Mouse (Mus musculus): ENCODE measurements around the gene Fam234b. TPM values are rescaled to one million over a fixed set of nuclear protein-coding genes. Genes with fewer than 3 reads are reported as not detected.
A peak's percentile ranks its signal among the peaks of the same experiment; 100 is the strongest.

Gene Fam234b
- polyA plus RNA-seq, 1 experiment from 2014 or later: 16.8 TPM

DNA sequence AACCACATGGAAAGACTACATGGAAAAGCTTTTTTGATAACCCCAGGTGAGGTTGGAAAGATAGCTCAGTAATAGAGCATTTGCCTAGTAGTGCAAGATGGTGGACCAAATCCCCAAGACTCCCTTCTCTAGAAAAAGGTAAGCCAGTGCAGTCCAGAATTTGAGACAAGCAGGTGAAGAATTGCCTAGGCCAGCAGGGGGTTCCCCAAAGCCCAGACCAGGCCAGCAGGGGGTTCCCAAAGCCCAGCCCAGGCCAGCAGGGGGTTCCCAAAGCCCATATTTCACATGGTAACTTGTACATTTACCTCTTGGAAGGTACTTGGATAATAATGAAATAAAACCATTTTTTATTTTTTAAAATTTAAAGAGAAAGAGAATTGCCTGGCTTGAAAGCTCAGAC, 20.5 kb upstream of the Fam234b start:
- ATAC-seq: no peak
- no peak for TF ChIP-seq CTCF (IDR thresholded peaks at IDR 0.05)
- DNase-seq (ENCODE audit: low read depth, low spot score): no peak
- POLR2A ChIA-PET: no interaction called here
- no peaks in the 10 kb centered on the region for H3K27me3 ChIP-seq
- in situ Hi-C loops (cut with MboI; ENCODE audit: low pct_unique_long_range_greater_than_20kb): no loop called here
- CTCF ChIA-PET: no interaction called here

DNA sequence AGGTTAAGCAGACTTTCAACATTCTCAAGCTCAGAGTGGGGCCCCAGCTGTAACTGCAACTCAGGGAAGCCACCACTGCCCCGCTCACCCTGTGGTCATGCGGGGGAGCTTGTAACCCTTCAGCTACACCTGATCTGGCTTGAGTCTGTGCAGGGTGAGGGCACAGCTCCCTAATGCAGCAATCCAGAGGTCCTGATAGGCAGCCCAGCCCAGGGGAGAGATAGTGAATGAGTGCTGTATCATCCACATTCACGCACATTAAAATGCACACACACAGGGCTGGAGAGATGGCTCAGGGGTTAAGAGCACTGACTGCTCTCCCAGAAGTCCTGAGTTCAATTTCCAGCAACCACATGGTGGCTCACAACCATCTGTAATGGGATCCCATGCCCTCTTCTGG, 19.2 kb upstream of the Fam234b start:
- H3K27me3 ChIP-seq: no peaks in the 10 kb centered on the region
- ChIA-PET CTCF (no interaction called here), POLR2A (no interaction called here)
- ATAC-seq (no peak), DNase-seq (ENCODE audit: low read depth, low spot score) (no peak)
- TF ChIP-seq CTCF (IDR thresholded peaks at IDR 0.05): no peak
- in situ Hi-C loops (cut with MboI; ENCODE audit: low pct_unique_long_range_greater_than_20kb): no loop called here

- ChIA-PET POLR2A (no interaction called here), CTCF (interaction anchor here (1.6 kb wide), 1 partner anchor 33 kb away, joined by 4 read pairs; no protein-coding TSS in a partner anchor)
- no peak for ATAC-seq
- H3K27me3 ChIP-seq: no peaks in the 10 kb centered on the region
- TF ChIP-seq CTCF (IDR thresholded peaks at IDR 0.05): peak; percentile 36
- no peak for DNase-seq (ENCODE audit: low read depth, low spot score)
- in situ Hi-C loops (cut with MboI; ENCODE audit: low pct_unique_long_range_greater_than_20kb): no loop called here
Measured at GRCm38 (mm10) chr6:135182925-135183324, 14.9 kb upstream of the Fam234b start.

- ChIA-PET POLR2A (no interaction called here), CTCF (interaction anchor here (0.8 to 1.6 kb wide), 3 partner anchors 13 to 40 kb away, joined by 3 to 4 read pairs (median 4); no protein-coding TSS in a partner anchor)
- ATAC-seq: no peak
- no peak for TF ChIP-seq CTCF (IDR thresholded peaks at IDR 0.05)
- no peaks in the 10 kb centered on the region for H3K27me3 ChIP-seq
- in situ Hi-C loops (cut with MboI; ENCODE audit: low pct_unique_long_range_greater_than_20kb): no loop called here
- DNase-seq (ENCODE audit: low read depth, low spot score): no peak
Measured at GRCm38 (mm10) chr6:135183961-135184360, 13.8 kb upstream of the Fam234b start.

DNA sequence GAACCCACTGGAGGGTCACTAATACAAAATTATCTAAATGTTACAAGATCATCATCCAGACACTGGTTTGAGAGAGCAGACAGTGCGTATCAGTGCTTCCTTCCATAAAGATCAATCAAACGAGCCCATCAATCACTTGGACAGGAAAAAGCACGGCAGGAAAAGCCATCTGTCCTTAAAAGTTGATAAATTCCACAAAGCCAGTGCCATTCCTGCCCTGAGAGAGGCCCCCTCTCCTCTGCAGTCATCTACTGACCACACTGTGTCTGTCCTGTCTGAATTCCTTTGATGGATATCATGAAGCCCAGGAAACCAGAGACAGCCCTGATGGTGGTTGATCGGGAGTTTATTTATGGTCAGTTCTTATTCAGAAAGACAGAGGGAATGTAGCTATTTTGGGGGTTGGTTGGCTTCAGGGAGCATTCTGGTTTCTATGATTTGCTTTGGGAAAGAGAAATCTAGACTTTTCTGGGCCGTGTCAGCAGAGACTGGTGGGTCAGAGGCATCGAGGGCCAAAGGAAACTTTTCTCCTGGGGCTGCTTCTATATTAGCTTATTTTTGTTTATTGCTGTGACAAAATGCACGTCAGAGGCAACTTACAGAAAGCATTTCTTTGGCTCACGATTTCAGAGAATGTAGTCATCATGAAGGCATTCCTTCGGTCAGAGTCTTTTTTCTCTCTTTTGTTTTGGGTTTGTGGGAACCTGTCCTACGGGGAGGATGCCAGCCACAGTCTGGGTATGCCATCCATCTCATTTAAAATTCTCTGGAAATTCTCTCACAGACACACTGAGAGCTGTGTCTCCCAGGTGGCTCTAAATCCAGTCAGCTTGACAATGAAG, 10.5 kb upstream of the Fam234b start:
- no peak for TF ChIP-seq CTCF (IDR thresholded peaks at IDR 0.05)
- in situ Hi-C loops (cut with MboI; ENCODE audit: low pct_unique_long_range_greater_than_20kb): no loop called here
- H3K27me3 ChIP-seq: no peaks in the 10 kb centered on the region
- no peak for ATAC-seq
- no peak for DNase-seq (ENCODE audit: low read depth, low spot score)
- ChIA-PET POLR2A (no interaction called here), CTCF (no interaction called here)

DNA sequence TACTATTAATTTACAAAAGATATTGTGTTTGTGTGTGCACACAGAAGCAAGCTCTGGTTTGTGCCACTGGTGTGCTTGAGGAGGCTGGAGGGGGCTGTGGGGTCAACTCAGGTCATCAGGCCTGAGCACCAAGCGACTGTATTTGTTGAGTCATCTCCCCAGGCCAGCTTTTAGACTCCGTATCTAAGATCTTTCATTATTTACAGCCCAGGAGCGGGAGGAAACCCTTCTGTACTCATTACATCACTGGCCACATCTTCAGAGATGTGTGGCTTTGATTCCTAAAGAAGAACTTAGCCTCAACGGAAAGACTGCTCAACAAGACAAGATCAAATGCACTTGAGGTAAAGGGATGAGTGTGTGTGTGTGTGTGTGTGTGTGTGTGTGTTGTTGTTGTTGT, 9.1 kb upstream of the Fam234b start:
- POLR2A ChIA-PET: no interaction called here

DNA sequence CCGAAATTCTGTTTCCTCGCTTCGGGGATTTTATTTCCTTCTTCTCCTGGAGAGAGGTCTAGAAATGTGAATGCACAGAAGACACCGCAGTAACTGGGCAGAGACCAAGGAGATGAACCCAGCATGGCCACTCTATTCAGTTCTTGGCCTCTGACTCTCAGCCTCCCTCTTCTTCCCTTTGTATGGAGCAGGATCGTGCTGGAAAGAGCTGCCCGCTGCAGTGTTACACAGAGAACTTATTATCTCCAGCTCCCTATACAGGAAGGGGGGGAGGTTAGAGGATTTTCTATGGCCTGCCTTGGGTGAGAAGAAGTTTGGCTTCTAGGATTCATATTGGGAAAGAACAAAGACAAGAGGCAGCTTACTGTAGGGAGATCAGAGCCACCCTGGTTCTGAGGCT, 7.7 kb upstream of the Fam234b start:
- TF ChIP-seq CTCF (IDR thresholded peaks at IDR 0.05): no peak
- in situ Hi-C loops (cut with MboI; ENCODE audit: low pct_unique_long_range_greater_than_20kb): no loop called here
- ChIA-PET POLR2A (no interaction called here), CTCF (no interaction called here)
- no peaks in the 10 kb centered on the region for H3K27me3 ChIP-seq
- DNase-seq (ENCODE audit: low read depth, low spot score) (no peak), ATAC-seq (no peak)

More for the DNA sequence above, 9.1 kb upstream of the Fam234b start:
- in situ Hi-C loops (cut with MboI; ENCODE audit: low pct_unique_long_range_greater_than_20kb): no loop called here
- no peak for DNase-seq (ENCODE audit: low read depth, low spot score)
- CTCF ChIA-PET: no interaction called here
- ATAC-seq: no peak
- no peaks in the 10 kb centered on the region for H3K27me3 ChIP-seq
- TF ChIP-seq CTCF (IDR thresholded peaks at IDR 0.05): no peak

GRCm38 (mm10) chr6:135191906-135192305, 5.9 kb upstream of the Fam234b start:
- ATAC-seq (no peak), DNase-seq (ENCODE audit: low read depth, low spot score) (no peak)
- POLR2A ChIA-PET: no interaction called here
- in situ Hi-C loops (cut with MboI; ENCODE audit: low pct_unique_long_range_greater_than_20kb): no loop called here
- CTCF ChIA-PET: interaction anchor here (0.9 kb wide), 1 partner anchor 13 kb away, joined by 3 read pairs; no protein-coding TSS in a partner anchor
- TF ChIP-seq CTCF (IDR thresholded peaks at IDR 0.05): no peak
- H3K27me3 ChIP-seq: no peaks in the 10 kb centered on the region

GRCm38 (mm10) chr6:135192993-135193392, 4.8 kb upstream of the Fam234b start:
- no peak for ATAC-seq
- POLR2A ChIA-PET: no interaction called here
- in situ Hi-C loops (cut with MboI; ENCODE audit: low pct_unique_long_range_greater_than_20kb): no loop called here
- no peak for TF ChIP-seq CTCF (IDR thresholded peaks at IDR 0.05)
- H3K27me3 ChIP-seq: no peaks in the 10 kb centered on the region
- no peak for DNase-seq (ENCODE audit: low read depth, low spot score)
- CTCF ChIA-PET: no interaction called here

DNA sequence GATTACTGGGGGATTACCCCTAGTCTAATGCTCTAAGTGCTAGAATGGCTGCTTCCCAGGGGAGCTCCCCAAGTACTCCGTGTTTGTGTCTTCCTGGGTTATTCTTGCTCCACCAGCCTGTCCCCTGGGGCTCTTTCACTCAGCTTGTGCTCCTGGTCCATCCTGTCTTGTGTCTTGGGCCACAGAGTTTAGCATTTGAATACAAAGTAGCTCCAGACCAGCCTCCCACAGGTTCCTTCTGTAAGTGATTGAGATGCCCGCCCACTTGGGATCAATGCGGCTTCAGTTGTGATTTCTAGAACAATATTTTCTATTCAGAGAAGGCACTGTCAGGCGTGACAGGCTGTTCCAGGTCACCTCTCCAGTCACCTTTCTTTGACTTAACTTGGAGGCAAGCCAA, 4.0 kb upstream of the Fam234b start:
- ChIA-PET CTCF (no interaction called here), POLR2A (no interaction called here)
- H3K27me3 ChIP-seq: no peaks in the 10 kb centered on the region
- in situ Hi-C loops (cut with MboI; ENCODE audit: low pct_unique_long_range_greater_than_20kb): no loop called here
- DNase-seq (ENCODE audit: low read depth, low spot score) (no peak), ATAC-seq (peak; percentile 42)
- no peak for TF ChIP-seq CTCF (IDR thresholded peaks at IDR 0.05)

GRCm38 (mm10) chr6:135194907-135195306, 2.9 kb upstream of the Fam234b start:
- CTCF ChIA-PET: no interaction called here
- POLR2A ChIA-PET: no interaction called here
- ATAC-seq (no peak), DNase-seq (ENCODE audit: low read depth, low spot score) (no peak)
- no peak for TF ChIP-seq CTCF (IDR thresholded peaks at IDR 0.05)
- no peaks in the 10 kb centered on the region for H3K27me3 ChIP-seq
- in situ Hi-C loops (cut with MboI; ENCODE audit: low pct_unique_long_range_greater_than_20kb): no loop called here
